8 mouse cellular contexts compared by ENCODE assay signal in genomic region chr11:116218737-116219400, GRCm38 (mm10). TPM values are rescaled to one million over a fixed set of nuclear protein-coding genes. Genes with fewer than 3 reads are reported as not detected.
DNase-seq lines count a peak whose midpoint lies in the region; ATAC-seq and TF ChIP-seq lines count a peak whose summit lies in the region.

No protein-coding gene starts in this region.

- TF ChIP-seq CTCF in cerebellum, adult 2 months (IDR thresholded peaks at IDR 0.05; ENCODE audit: borderline replicate concordance, insufficient read depth, low read depth, low read length): no peak
- no peak for TF ChIP-seq CTCF in liver, postnatal 0 days (IDR thresholded peaks at IDR 0.05; ENCODE audit: low read depth)

- WGBS in cerebellum, adult 2 months: 24% methylated on average over 7 of the region's 7 CpGs
- 37% methylated on average over 7 of the region's 7 CpGs for WGBS in liver, postnatal 0 days (ENCODE audit: insufficient replicate concordance)

- no peak overlapping the region for H3K27ac ChIP-seq in cerebellum, adult 2 months (ENCODE audit: insufficient read depth, low read length)
- H3K27ac ChIP-seq in liver, postnatal 0 days (ENCODE audit: low read depth): peak overlapping the region; percentile 92

- peaks cover 6% of the 10 kb centered on the region for H3K4me1 ChIP-seq in cerebellum, adult 2 months (ENCODE audit: control insufficient read depth, insufficient read depth, low read length)
- peaks cover 27% of the 10 kb centered on the region for H3K4me1 ChIP-seq in liver, postnatal 0 days (ENCODE audit: insufficient read depth)

- DNase-seq in NIH3T3 (ENCODE audit: low read depth): peak; percentile 98
- peak; percentile 46 to 59 for DNase-seq in cerebellum, adult 2 months
- DNase-seq in frontal cortex, adult 2 months (ENCODE audit: extremely low spot score in 1 of 2, low spot score in 1 of 2): peak; percentile 79 to 87
- peak; percentile 95 for DNase-seq in heart, postnatal 4 days
- peak; percentile 84 to 93 for DNase-seq in layer of hippocampus, adult 18-20 months (ENCODE audit: low spot score in 2 of 2)
- peak; percentile 82 for DNase-seq in liver, postnatal 0 days
- peak; percentile 20 for DNase-seq in retina, adult 2 months (ENCODE audit: low read depth, low spot score)

- H3K9ac ChIP-seq in liver, postnatal 0 days (replicated peaks): 0 out of 2 replicates have a peak overlapping the region, but pooled peaks have one; percentile 22

- H3K4me2 ChIP-seq in liver, postnatal 0 days (ENCODE audit: low read depth, low read length): no peak overlapping the region

- peaks cover 6% of the 10 kb centered on the region; the same call in 1 of the 2 replicates for H3K27me3 ChIP-seq in cerebellum, adult 2 months (ENCODE audit: control insufficient read depth, insufficient read depth, low read length)
- peaks cover 29% of the 10 kb centered on the region for H3K27me3 ChIP-seq in liver, postnatal 0 days (ENCODE audit: insufficient read depth, low read length)

- H3K4me3 ChIP-seq in cerebellum, adult 2 months (replicated peaks; ENCODE audit: insufficient read depth, low read depth, low read length): no peak overlapping the region
- no peak overlapping the region for H3K4me3 ChIP-seq in liver, postnatal 0 days (ENCODE audit: low read depth, low read length)

- no peaks in the 10 kb centered on the region for H3K9me3 ChIP-seq in liver, postnatal 0 days (ENCODE audit: low read length)

- ATAC-seq in liver, postnatal 0 days: peak; percentile 87
- no peak for ATAC-seq in erythroid progenitor cell, adult 5-6 weeks (replicated peaks; ENCODE audit: low FRiP score, poor library complexity, severe bottlenecking)

- TF ChIP-seq EP300 in liver, postnatal 0 days (IDR thresholded peaks at IDR 0.05; ENCODE audit: low read depth): no peak

- H3K36me3 ChIP-seq in liver, postnatal 0 days (replicated peaks; ENCODE audit: insufficient read depth, low read length): no peaks in the 10 kb centered on the region

- no peak for TF ChIP-seq POLR2A in cerebellum, adult 2 months (IDR thresholded peaks at IDR 0.05; ENCODE audit: borderline replicate concordance, insufficient read depth, low read length)

RNA-seq across cellular contexts. Expression of gene Evpl, which starts 19.0 kb away (rescaled TPM):
- polyA plus RNA-seq in cerebellum, adult 2 months (2012; rRNA removed): 1.2 and 1.6 TPM in 2 replicates
- 1.0 and 1.1 TPM in 2 replicates for polyA plus RNA-seq in frontal cortex, adult 2 months (2012; rRNA removed)
- total RNA-seq in heart, postnatal 4 days (2021): 1 to 10 TPM; 1.2 to 1.6 TPM
- total RNA-seq in layer of hippocampus, adult 18-20 months (2021): under 1 TPM; 0.61 to 0.74 TPM
- 0.06 and 0.07 TPM in 2 replicates for polyA plus RNA-seq in liver, postnatal 0 days (2015; fragmentation: Nextera tagmentation; extraction: Ambion mirVana)
- not detected in 2 replicates for total RNA-seq in erythroid progenitor cell, adult 5-6 weeks (2015; ENCODE audit: low replicate concordance)
- total RNA-seq in erythroid progenitor cell, adult 5-6 weeks (2017; ENCODE audit: low replicate concordance): not detected in 2 replicates

RNA-seq across cellular contexts. Expression of gene Acox1, which starts 20.0 kb away (rescaled TPM):
- 107 and 115 TPM in 2 replicates for polyA plus RNA-seq in cerebellum, adult 2 months (2012; rRNA removed)
- 119 and 129 TPM in 2 replicates for polyA plus RNA-seq in frontal cortex, adult 2 months (2012; rRNA removed)
- total RNA-seq in heart, postnatal 4 days (2021): 10 to 100 TPM; 70.3 to 73.3 TPM
- total RNA-seq in layer of hippocampus, adult 18-20 months (2021): 100 to 1,000 TPM; 125 TPM
- 258 and 304 TPM in 2 replicates for polyA plus RNA-seq in liver, postnatal 0 days (2015; fragmentation: Nextera tagmentation; extraction: Ambion mirVana)
- total RNA-seq in erythroid progenitor cell, adult 5-6 weeks (2015; ENCODE audit: low replicate concordance): 15.5 and 18.4 TPM in 2 replicates
- total RNA-seq in erythroid progenitor cell, adult 5-6 weeks (2017; ENCODE audit: low replicate concordance): 6.4 and 20.5 TPM in 2 replicates

RNA-seq across cellular contexts. Expression of gene Ten1, which starts 20.2 kb away (rescaled TPM):
- 55.2 and 56.8 TPM in 2 replicates for polyA plus RNA-seq in cerebellum, adult 2 months (2012; rRNA removed)
- polyA plus RNA-seq in frontal cortex, adult 2 months (2012; rRNA removed): 50.9 and 51.0 TPM in 2 replicates
- 10 to 100 TPM; 32.7 to 39.6 TPM for total RNA-seq in heart, postnatal 4 days (2021)
- 10 to 100 TPM; 33.7 to 39.8 TPM for total RNA-seq in layer of hippocampus, adult 18-20 months (2021)
- 20.7 and 22.8 TPM in 2 replicates for polyA plus RNA-seq in liver, postnatal 0 days (2015; fragmentation: Nextera tagmentation; extraction: Ambion mirVana)
- 11.2 and 19.3 TPM in 2 replicates for total RNA-seq in erythroid progenitor cell, adult 5-6 weeks (2015; ENCODE audit: low replicate concordance)
- 3.0 and 3.7 TPM in 2 replicates for total RNA-seq in erythroid progenitor cell, adult 5-6 weeks (2017; ENCODE audit: low replicate concordance)

RNA-seq across cellular contexts. Expression of gene Fbf1, which starts 50.9 kb away (rescaled TPM):
- 81.1 and 83.0 TPM in 2 replicates for polyA plus RNA-seq in cerebellum, adult 2 months (2012; rRNA removed)
- polyA plus RNA-seq in frontal cortex, adult 2 months (2012; rRNA removed): 105 and 124 TPM in 2 replicates
- total RNA-seq in heart, postnatal 4 days (2021): 10 to 100 TPM; 20.2 to 21.5 TPM
- total RNA-seq in layer of hippocampus, adult 18-20 months (2021): 10 to 100 TPM; 82.3 to 83.6 TPM
- polyA plus RNA-seq in liver, postnatal 0 days (2015; fragmentation: Nextera tagmentation; extraction: Ambion mirVana): 2.2 and 2.3 TPM in 2 replicates
- total RNA-seq in erythroid progenitor cell, adult 5-6 weeks (2015; ENCODE audit: low replicate concordance): 13.3 and 32.7 TPM in 2 replicates
- 12.3 and 27.5 TPM in 2 replicates for total RNA-seq in erythroid progenitor cell, adult 5-6 weeks (2017; ENCODE audit: low replicate concordance)

RNA-seq across cellular contexts. Expression of gene Srp68, which starts 55.1 kb away (rescaled TPM):
- polyA plus RNA-seq in cerebellum, adult 2 months (2012; rRNA removed): 76.4 and 79.2 TPM in 2 replicates
- 63.4 and 63.9 TPM in 2 replicates for polyA plus RNA-seq in frontal cortex, adult 2 months (2012; rRNA removed)
- total RNA-seq in heart, postnatal 4 days (2021): 10 to 100 TPM; 60.5 to 61.7 TPM
- total RNA-seq in layer of hippocampus, adult 18-20 months (2021): 10 to 100 TPM; 69.4 to 71.3 TPM
- 20.9 and 23.8 TPM in 2 replicates for polyA plus RNA-seq in liver, postnatal 0 days (2015; fragmentation: Nextera tagmentation; extraction: Ambion mirVana)
- total RNA-seq in erythroid progenitor cell, adult 5-6 weeks (2015; ENCODE audit: low replicate concordance): 13.7 and 18.9 TPM in 2 replicates
- 18.2 and 21.3 TPM in 2 replicates for total RNA-seq in erythroid progenitor cell, adult 5-6 weeks (2017; ENCODE audit: low replicate concordance)

Comparison
In these comparisons a context has a peak if more than half of its experiments do, and no peak if none do; other contexts are left out.
1. DNase-seq: peak in every context shown above with its lines; median percentile 98 in NIH3T3; 95 in heart, postnatal 4 days; 88 in layer of hippocampus, adult 18-20 months; 83 in frontal cortex, adult 2 months; 82 in liver, postnatal 0 days; 52 in cerebellum, adult 2 months; 20 in retina, adult 2 months.